Mouse (Mus musculus) midbrain, embryonic 16.5 days (tissue): ENCODE results near the gene Mterf1b. TPM values are rescaled to one million over a fixed set of nuclear protein-coding genes. Genes with fewer than 3 reads are reported as not detected.
"Not testable (repeated sequence)": the region's sequence is repeated elsewhere in the genome, so short reads cannot be mapped to it uniquely, and the experiment has no call there.

Experiments used
- ATAC-seq: fragments of 200-750 bp; cut with Nextera tagmentation; 2 replicates; pipeline ENCODE4 v1.8.0; 2017; ENCODE audit warnings: moderate TSS enrichment
- H3K27ac ChIP-seq: fragments of 300-500 bp; sonication (generic); 2 replicates; pipeline ENCODE4 v1.5.1; 2014; ENCODE audit warnings: mild to moderate bottlenecking, low read length, mixed read lengths
- H3K27me3 ChIP-seq: fragments of 300-500 bp; sonication (generic); 2 replicates; pipeline ENCODE4 v1.6.1; 2014; ENCODE audit warnings: low read depth, low read length, mixed read lengths; ENCODE audit not compliant: control insufficient read depth, insufficient read depth
- H3K36me3 ChIP-seq: fragments of 300-500 bp; sonication (generic); 2 replicates; pipeline ENCODE4 v1.6.1; 2014; ENCODE audit warnings: mild to moderate bottlenecking, low read length, moderate library complexity, mixed read lengths; ENCODE audit not compliant: control insufficient read depth, insufficient read depth
- H3K4me1 ChIP-seq: fragments of 300-500 bp; sonication (generic); 2 replicates; pipeline ENCODE4 v1.6.1; 2014; ENCODE audit warnings: mild to moderate bottlenecking, low read length, mixed read lengths; ENCODE audit not compliant: control insufficient read depth, insufficient read depth
- H3K4me2 ChIP-seq: fragments of 300-500 bp; sonication (generic); 2 replicates; pipeline ENCODE4 v1.6.1; 2014; ENCODE audit warnings: mild to moderate bottlenecking, low read length, mixed read lengths
- H3K4me3 ChIP-seq: fragments of 300-500 bp; sonication (generic); 2 replicates; pipeline ENCODE4 v1.5.1; 2014; ENCODE audit warnings: low read depth, mild to moderate bottlenecking, low read length, moderate library complexity, mixed read lengths
- H3K9ac ChIP-seq: fragments of 300-500 bp; sonication (generic); 2 replicates; pipeline ENCODE4 v1.6.1; 2014; ENCODE audit warnings: low read depth, low read length, mixed read lengths
- H3K9me3 ChIP-seq: fragments of 300-500 bp; sonication (generic); replicated peaks from 2 replicates; pipeline ENCODE4 v1.6.1; 2014; ENCODE audit warnings: mild to moderate bottlenecking, low read length, mixed read lengths; ENCODE audit not compliant: control insufficient read depth, poor library complexity, severe bottlenecking
- WGBS: fragments of 180-500 bp; shearing (Covaris S2); extraction: QIAGEN DNeasy Blood & Tissue Kit; methylation state at CpG from one replicate; pipeline ENCODE4 v1.1.7; 2014; 5-methylcytosine and 5-hydroxymethylcytosine counted together
- polyA plus RNA-seq: library from polyadenylated mRNA; unstranded; fragments of >200 nt; fragmentation: Nextera tagmentation; extraction: Ambion mirVana; gene quantifications from 2 replicates; pipeline ENCODE4 v1.2.1, GENCODE M21; 2015

Mterf1b gene
- 2.5 and 3.3 TPM in 2 replicates for polyA plus RNA-seq

- WGBS: 63% methylated on average over 11 of the region's 37 CpGs
- Histone ChIP-seq H3K9ac (peak within 1 kb of the TSS; percentile 30; the same call in 1 of the 2 replicates), H3K4me2 (peak within 1 kb of the TSS; percentile 67), H3K4me3 (peak within 1 kb of the TSS; percentile 42)
- not testable (repeated sequence) for H3K27ac ChIP-seq, H3K27me3 ChIP-seq, H3K36me3 ChIP-seq, H3K4me1 ChIP-seq, H3K9me3 ChIP-seq
- peak; percentile 99 for ATAC-seq
These were observed at the start of gene Mterf1b for GRCm38 (mm10) chr5:4191671-4192480. TSS of gene Mterf1b (plus strand) at chr5:4192367.

GRCm38 (mm10) chr5:4159418-4160071 lies 32.6 kb upstream of the Mterf1b start:
- not testable (repeated sequence) for H3K9ac ChIP-seq, ATAC-seq, H3K27ac ChIP-seq, H3K27me3 ChIP-seq, H3K4me2 ChIP-seq, H3K36me3 ChIP-seq, H3K4me1 ChIP-seq, H3K4me3 ChIP-seq, H3K9me3 ChIP-seq
- 93% methylated on average over 4 of the region's 5 CpGs for WGBS

GRCm38 (mm10) chr5:4161554-4161953 lies 30.6 kb upstream of the Mterf1b start:
- H3K4me1 ChIP-seq: no peaks in the 10 kb centered on the region
- WGBS: 80% methylated on average over 3 of the region's 3 CpGs
- H3K9ac ChIP-seq: no peak overlapping the region
- H3K4me2 ChIP-seq: no peak overlapping the region
- H3K27ac ChIP-seq: no peak overlapping the region
- no peaks in the 10 kb centered on the region for H3K36me3 ChIP-seq
- H3K27me3 ChIP-seq: no peaks in the 10 kb centered on the region
- H3K4me3 ChIP-seq: no peak overlapping the region
- no peak for ATAC-seq
- no peaks in the 10 kb centered on the region for H3K9me3 ChIP-seq

GRCm38 (mm10) chr5:4162461-4162860 lies 29.7 kb upstream of the Mterf1b start:
- Histone ChIP-seq H3K4me2 (no peak overlapping the region), H3K4me3 (no peak overlapping the region), H3K27ac (no peak overlapping the region), H3K36me3 (no peaks in the 10 kb centered on the region), H3K27me3 (no peaks in the 10 kb centered on the region), H3K9me3 (no peaks in the 10 kb centered on the region), H3K4me1 (no peaks in the 10 kb centered on the region), H3K9ac (no peak overlapping the region)
- no peak for ATAC-seq
- 64% methylated on average over 7 of the region's 7 CpGs for WGBS

GRCm38 (mm10) chr5:4167813-4168529 lies 24.2 kb upstream of the Mterf1b start:
- 77% methylated on average over 6 of the region's 6 CpGs for WGBS
- not testable (repeated sequence) for H3K4me3 ChIP-seq, H3K9me3 ChIP-seq, H3K27ac ChIP-seq, H3K4me2 ChIP-seq, H3K4me1 ChIP-seq, H3K27me3 ChIP-seq, H3K9ac ChIP-seq, H3K36me3 ChIP-seq
- peak; percentile 75; the same call in 1 of the 2 replicates for ATAC-seq

- WGBS: 51% methylated on average over 4 of the region's 4 CpGs
- not testable (repeated sequence) for H3K27me3 ChIP-seq, H3K9ac ChIP-seq, H3K4me2 ChIP-seq, H3K4me1 ChIP-seq, H3K9me3 ChIP-seq, H3K36me3 ChIP-seq, H3K27ac ChIP-seq, H3K4me3 ChIP-seq
- ATAC-seq: peak; percentile 64; the same call in 1 of the 2 replicates
These were observed 23.6 kb upstream of the Mterf1b start for GRCm38 (mm10) chr5:4168530-4168926.

GRCm38 (mm10) chr5:4176421-4176820 lies 15.7 kb upstream of the Mterf1b start:
- 87% methylated on average over 3 of the region's 3 CpGs for WGBS

GRCm38 (mm10) chr5:4179364-4179763 lies 12.8 kb upstream of the Mterf1b start:
- 92% methylated on average over 6 of the region's 6 CpGs for WGBS
- no peaks in the 10 kb centered on the region for H3K9me3 ChIP-seq
- no peaks in the 10 kb centered on the region for H3K4me1 ChIP-seq
- ATAC-seq: no peak
- H3K9ac ChIP-seq: no peak overlapping the region
- H3K27me3 ChIP-seq: no peaks in the 10 kb centered on the region
- H3K27ac ChIP-seq: no peak overlapping the region
- no peak overlapping the region for H3K4me2 ChIP-seq
- H3K4me3 ChIP-seq: no peak overlapping the region
- no peaks in the 10 kb centered on the region for H3K36me3 ChIP-seq

More at GRCm38 (mm10) chr5:4176421-4176820, 15.7 kb upstream of the Mterf1b start:
- H3K36me3 ChIP-seq, H3K4me3 ChIP-seq, H3K9ac ChIP-seq, H3K4me2 ChIP-seq, H3K27ac ChIP-seq, H3K4me1 ChIP-seq, H3K9me3 ChIP-seq, H3K27me3 ChIP-seq, ATAC-seq: not testable (repeated sequence)
